ENCODE assay signal across 8 mouse cellular contexts in genomic region chr7:45560843-45561623, GRCm38 (mm10). TPM values are rescaled to one million over a fixed set of nuclear protein-coding genes. Genes with fewer than 3 reads are reported as not detected.
A peak's percentile ranks its signal among the peaks of the same experiment; 100 is the strongest.
DNase-seq lines count a peak whose midpoint lies in the region; ATAC-seq and TF ChIP-seq lines count a peak whose summit lies in the region.

No protein-coding gene starts in this region.

- in situ Hi-C loops in Patski (cut with MboI; ENCODE audit: low pct_unique_long_range_greater_than_20kb): loop anchor here (5.0 to 10.0 kb wide), 2 partner anchors 84 to 124 kb away; partner anchors contain the start of gene Ntn5

- peak; percentile 91 for TF ChIP-seq CTCF in Patski (IDR thresholded peaks at IDR 0.05)

- WGBS in hindbrain, embryonic 14.5 days: 31% methylated on average over 17 of the region's 17 CpGs

- POLR2A ChIA-PET in Patski (lab: Charles Lee): interaction anchor here (0.7 to 1.1 kb wide), 3 partner anchors 21 to 95 kb away, joined by 3 to 4 read pairs (median 3); no protein-coding TSS in a partner anchor

- 0 out of 2 replicates have a peak, but pooled peaks cover 2% of the 10 kb centered on the region for H3K4me1 ChIP-seq in hindbrain, embryonic 14.5 days (replicated peaks; ENCODE audit: control insufficient read depth, insufficient read depth, low read length)

- no peak overlapping the region for H3K9ac ChIP-seq in hindbrain, embryonic 14.5 days

- no peak overlapping the region for H3K4me3 ChIP-seq in hindbrain, embryonic 14.5 days (replicated peaks; ENCODE audit: low read length)

- H3K9me3 ChIP-seq in hindbrain, embryonic 14.5 days (ENCODE audit: control insufficient read depth, low read length): no peaks in the 10 kb centered on the region

- CTCF ChIA-PET in Patski (lab: Charles Lee): interaction anchor here (0.7 to 8.6 kb wide), 13 partner anchors 10 to 121 kb away, joined by 3 to 116 read pairs (median 4); no protein-coding TSS in a partner anchor

- DNase-seq in Patski (ENCODE audit: low read depth, low spot score): no peak
- peak; percentile 89 to 91 for DNase-seq in cerebellum, postnatal 14 days
- peak; percentile 79 to 86 for DNase-seq in frontal cortex, postnatal 36 days (ENCODE audit: low spot score in 2 of 2)
- peak; percentile 84 for DNase-seq in hindbrain, embryonic 14.5 days (ENCODE audit: low spot score)
- peak; percentile 75 to 79 for DNase-seq in layer of hippocampus, postnatal 36 days
- DNase-seq in lung, postnatal 36 days: peak; percentile 91
- DNase-seq in retina, postnatal 7 days (ENCODE audit: low read depth, low spot score): peak; percentile 63
- DNase-seq in urinary bladder, postnatal 36 days (ENCODE audit: low spot score in 2 of 2): peak; percentile 77 to 81

- no peaks in the 10 kb centered on the region for H3K36me3 ChIP-seq in hindbrain, embryonic 14.5 days (replicated peaks; ENCODE audit: control insufficient read depth, insufficient read depth)

- ATAC-seq in Patski: no peak
- ATAC-seq in hindbrain, embryonic 14.5 days (ENCODE audit: low FRiP score): peak; percentile 55; the same call in 1 of the 2 replicates

- no peaks in the 10 kb centered on the region for H3K27me3 ChIP-seq in Patski
- no peaks in the 10 kb centered on the region for H3K27me3 ChIP-seq in hindbrain, embryonic 14.5 days (ENCODE audit: control insufficient read depth, insufficient read depth, low read length)

- H3K27ac ChIP-seq in hindbrain, embryonic 14.5 days: no peak overlapping the region

- peak overlapping the region; percentile 30; the same call in 1 of the 2 replicates for H3K4me2 ChIP-seq in hindbrain, embryonic 14.5 days (replicated peaks)

RNA-seq across cellular contexts. Expression of gene Hsd17b14, which starts 6.3 kb away (rescaled TPM):
- polyA plus RNA-seq in Patski (2021): 1.6 TPM
- polyA plus RNA-seq in hindbrain, embryonic 14.5 days (2014; fragmentation: Nextera tagmentation; extraction: Ambion mirVana): 0.25 TPM in 1 of 2 replicates, not detected in the other
- total RNA-seq in layer of hippocampus, postnatal 36 days (2021): under 1 TPM in 1 of 2 experiments, not detected in 1; 0.28 TPM

RNA-seq across cellular contexts. Expression of gene Bcat2, which starts 8.9 kb away (rescaled TPM):
- 57.2 TPM for polyA plus RNA-seq in Patski (2021)
- 17.4 and 19.0 TPM in 2 replicates for polyA plus RNA-seq in hindbrain, embryonic 14.5 days (2014; fragmentation: Nextera tagmentation; extraction: Ambion mirVana)
- 10 to 100 TPM; 23.5 to 29.9 TPM for total RNA-seq in layer of hippocampus, postnatal 36 days (2021)

RNA-seq across cellular contexts. Expression of gene Plekha4, which starts 34.9 kb away (rescaled TPM):
- polyA plus RNA-seq in Patski (2021): 2.2 TPM
- 1.4 and 2.3 TPM in 2 replicates for polyA plus RNA-seq in hindbrain, embryonic 14.5 days (2014; fragmentation: Nextera tagmentation; extraction: Ambion mirVana)
- under 1 TPM; 0.77 to 0.86 TPM for total RNA-seq in layer of hippocampus, postnatal 36 days (2021)

RNA-seq across cellular contexts. Expression of gene Ppp1r15a, which starts 35.0 kb away (rescaled TPM):
- polyA plus RNA-seq in Patski (2021): 123 TPM
- 12.9 and 13.0 TPM in 2 replicates for polyA plus RNA-seq in hindbrain, embryonic 14.5 days (2014; fragmentation: Nextera tagmentation; extraction: Ambion mirVana)
- total RNA-seq in layer of hippocampus, postnatal 36 days (2021): 10 to 100 TPM; 17.4 to 20.0 TPM

RNA-seq across cellular contexts. Expression of gene Nucb1, which starts 50.8 kb away (rescaled TPM):
- 506 TPM for polyA plus RNA-seq in Patski (2021)
- 121 and 122 TPM in 2 replicates for polyA plus RNA-seq in hindbrain, embryonic 14.5 days (2014; fragmentation: Nextera tagmentation; extraction: Ambion mirVana)
- 10 to 100 TPM; 94.0 to 98.0 TPM for total RNA-seq in layer of hippocampus, postnatal 36 days (2021)
